Mouse (Mus musculus) cortical plate, adult 2 months (tissue): Measurements from ENCODE around the gene Pgs1.

Experiments used
- CTCF ChIP-seq: fragments of 200-500 bp; IDR thresholded peaks from 2 replicates; pipeline ENCODE4 v1.5.1; 2011; ENCODE audit warnings: mild to moderate bottlenecking, control low read depth, low read length; ENCODE audit not compliant: insufficient read depth; ENCODE audit errors: extremely low read depth
- POLR2A ChIP-seq: fragments of 200-500 bp; IDR thresholded peaks from 2 replicates; pipeline ENCODE4 v1.6.1; 2011; ENCODE audit warnings: mild to moderate bottlenecking, low read length, control low read depth; ENCODE audit not compliant: insufficient read depth; ENCODE audit errors: extremely low read depth

DNA sequence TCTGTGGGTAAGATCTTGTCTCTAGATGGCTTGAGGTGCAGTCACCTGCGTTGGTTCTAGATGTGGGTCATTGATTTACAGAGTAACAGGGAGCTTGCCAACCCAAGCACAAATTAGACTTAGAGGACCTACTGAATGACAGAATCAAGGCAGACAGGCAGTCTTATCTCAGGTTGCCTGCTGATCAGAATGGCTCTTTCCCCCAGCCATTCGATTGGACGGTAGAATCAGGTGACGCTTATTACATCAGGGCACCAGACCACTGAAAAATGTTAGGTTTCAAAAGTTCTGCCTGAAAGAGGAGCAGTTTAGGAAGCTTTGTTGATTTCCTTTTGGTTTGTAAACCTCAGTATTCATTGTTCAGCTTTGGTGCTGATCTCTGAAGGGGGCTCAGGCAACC, 1.9 kb downstream of the Pgs1 start:
- TF ChIP-seq CTCF (no peak), POLR2A (no peak)
